Mouse (Mus musculus) midbrain, embryonic 10.5 days (tissue): Measurements from ENCODE around the gene Gm17087. TPM values are rescaled to one million over a fixed set of nuclear protein-coding genes. Genes with fewer than 3 reads are reported as not detected.

Experiments used
- DNase-seq: peaks from one replicate; pipeline ENCODE4 v3.0.0-alpha.2; 2017; ENCODE audit warnings: low spot score
- H3K27ac ChIP-seq: fragments of 300-500 bp; sonication (generic); replicated peaks from 2 replicates; pipeline ENCODE4 v1.5.1; 2016; ENCODE audit warnings: mild to moderate bottlenecking
- H3K27me3 ChIP-seq: fragments of 300-500 bp; sonication (generic); 2 replicates; pipeline ENCODE4 v1.6.1; 2016; ENCODE audit warnings: low read depth, mild to moderate bottlenecking; ENCODE audit not compliant: poor library complexity, severe bottlenecking
- H3K36me3 ChIP-seq: fragments of 300-500 bp; sonication (generic); 2 replicates; pipeline ENCODE4 v1.6.1; 2016; ENCODE audit warnings: mild to moderate bottlenecking, moderate library complexity
- H3K4me1 ChIP-seq: fragments of 300-500 bp; sonication (generic); 2 replicates; pipeline ENCODE4 v1.6.1; 2016
- H3K4me3 ChIP-seq: fragments of 300-500 bp; sonication (generic); 2 replicates; pipeline ENCODE4 v1.5.1; 2016; ENCODE audit warnings: mild to moderate bottlenecking, moderate library complexity
- H3K9me3 ChIP-seq: fragments of 300-500 bp; sonication (generic); replicated peaks from 2 replicates; pipeline ENCODE4 v1.6.1; 2016; ENCODE audit warnings: mild to moderate bottlenecking
- WGBS: fragments of 180-500 bp; shearing (Covaris S2); methylation state at CpG from one replicate; pipeline ENCODE4 v1.1.7; 2016; 5-methylcytosine and 5-hydroxymethylcytosine counted together
- polyA plus RNA-seq: library from polyadenylated mRNA; unstranded; fragments of >200 nt; fragmentation: Nextera tagmentation; extraction: Ambion mirVana; gene quantifications from 2 replicates; pipeline ENCODE4 v1.2.1, GENCODE M21; 2016

The Gm17087 gene
- polyA plus RNA-seq, 1 experiment from 2014 or later: not detected

GRCm38 (mm10) chr17:8562101-8562885 lies 4.5 kb downstream of the Gm17087 start:
- WGBS: 69% methylated on average over 14 of the region's 14 CpGs
- Histone ChIP-seq H3K27ac (peak overlapping the region; percentile 38; the same call in 1 of the 2 replicates), H3K27me3 (no peaks in the 10 kb centered on the region), H3K4me1 (peaks cover 10% of the 10 kb centered on the region), H3K36me3 (no peaks in the 10 kb centered on the region), H3K4me3 (no peak overlapping the region), H3K9me3 (no peaks in the 10 kb centered on the region)
- no peak for DNase-seq

DNA sequence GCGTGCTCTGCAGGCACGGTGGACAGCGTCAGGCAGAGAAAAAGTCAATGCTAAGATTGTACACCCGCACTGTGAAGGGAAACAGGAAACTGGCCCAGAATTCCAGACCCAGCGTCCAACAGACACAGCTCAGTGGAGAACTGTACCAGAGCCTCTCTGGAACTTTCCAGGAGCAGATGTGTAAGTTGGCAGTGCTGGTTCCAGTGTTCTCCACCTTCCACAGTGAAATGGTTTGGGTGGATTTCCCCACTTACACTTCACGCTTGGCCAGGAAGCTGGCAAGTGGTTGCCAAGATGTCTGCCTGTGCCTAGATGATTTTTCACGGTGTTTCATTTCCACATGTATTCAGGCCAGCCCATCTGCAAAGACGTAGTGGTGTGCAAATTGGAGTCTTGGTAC lies 8.8 kb downstream of the Gm17087 start:
- no peaks in the 10 kb centered on the region for H3K9me3 ChIP-seq
- H3K4me3 ChIP-seq: no peak overlapping the region
- no peaks in the 10 kb centered on the region for H3K27me3 ChIP-seq
- no peak overlapping the region for H3K27ac ChIP-seq
- no peak for DNase-seq
- WGBS: 88% methylated on average over 8 of the region's 8 CpGs
- peaks cover 10% of the 10 kb centered on the region for H3K4me1 ChIP-seq
- no peaks in the 10 kb centered on the region for H3K36me3 ChIP-seq

GRCm38 (mm10) chr17:8556223-8556622 lies 10.5 kb downstream of the Gm17087 start:
- DNase-seq: no peak
- no peaks in the 10 kb centered on the region for H3K36me3 ChIP-seq
- H3K4me1 ChIP-seq: no peaks in the 10 kb centered on the region
- H3K9me3 ChIP-seq: no peaks in the 10 kb centered on the region
- WGBS: 80% methylated on average over 6 of the region's 6 CpGs
- H3K27me3 ChIP-seq: no peaks in the 10 kb centered on the region
- no peak overlapping the region for H3K27ac ChIP-seq
- H3K4me3 ChIP-seq: no peak overlapping the region

- Histone ChIP-seq H3K4me1 (no peaks in the 10 kb centered on the region), H3K27me3 (no peaks in the 10 kb centered on the region), H3K4me3 (no peak overlapping the region), H3K9me3 (no peaks in the 10 kb centered on the region), H3K36me3 (no peaks in the 10 kb centered on the region), H3K27ac (no peak overlapping the region)
- no peak for DNase-seq
- 87% methylated on average over 9 of the region's 9 CpGs for WGBS
These were observed 11.0 kb downstream of the Gm17087 start for GRCm38 (mm10) chr17:8555785-8556184.

DNA sequence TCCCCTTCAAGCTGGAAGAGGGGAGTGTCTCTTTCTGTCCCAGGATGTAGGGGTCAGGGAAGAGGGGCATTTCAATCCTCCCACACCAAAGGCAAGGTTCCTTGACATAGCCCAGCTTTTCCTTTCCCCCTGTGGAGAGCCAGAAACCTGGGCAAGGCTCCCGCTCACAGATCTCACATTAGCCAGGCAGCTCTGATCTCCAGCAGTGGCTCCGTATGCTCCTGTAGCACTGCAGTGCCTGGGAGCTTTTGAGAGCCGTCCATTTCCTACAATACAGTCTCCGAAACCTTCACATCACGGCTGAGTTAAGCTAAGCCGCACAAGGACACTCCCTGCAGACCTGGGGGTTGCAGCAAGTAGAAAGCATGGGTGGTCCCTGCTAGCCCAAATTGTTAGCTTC lies 12.5 kb downstream of the Gm17087 start:
- Histone ChIP-seq H3K9me3 (no peaks in the 10 kb centered on the region), H3K4me3 (no peak overlapping the region), H3K4me1 (no peaks in the 10 kb centered on the region), H3K27me3 (no peaks in the 10 kb centered on the region), H3K36me3 (no peaks in the 10 kb centered on the region), H3K27ac (no peak overlapping the region)
- 81% methylated on average over 6 of the region's 6 CpGs for WGBS
- DNase-seq: no peak

DNA sequence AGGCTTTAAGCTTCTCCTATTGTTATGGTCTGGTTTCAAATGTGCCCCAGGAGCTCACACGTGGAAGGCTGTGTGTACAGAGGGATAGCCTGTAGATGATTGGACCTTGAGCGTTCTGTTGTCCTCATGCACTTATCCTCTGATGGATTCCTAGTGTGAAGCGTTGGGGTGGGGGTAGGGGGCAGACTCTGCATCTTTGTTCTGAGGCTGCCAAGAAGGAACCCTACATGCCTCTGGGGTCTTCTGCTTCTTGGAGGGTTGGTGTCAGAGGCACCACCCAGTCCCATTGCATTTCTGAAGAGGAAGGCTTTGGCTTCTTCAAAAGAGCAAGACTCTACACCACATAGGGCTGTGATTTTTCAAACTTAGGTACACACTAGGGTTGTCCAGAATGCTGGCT lies 13.1 kb downstream of the Gm17087 start:
- H3K9me3 ChIP-seq: no peaks in the 10 kb centered on the region
- 81% methylated on average over 3 of the region's 3 CpGs for WGBS
- H3K36me3 ChIP-seq: no peaks in the 10 kb centered on the region
- H3K4me3 ChIP-seq: no peak overlapping the region
- no peak for DNase-seq
- no peaks in the 10 kb centered on the region for H3K27me3 ChIP-seq
- H3K27ac ChIP-seq: no peak overlapping the region
- H3K4me1 ChIP-seq: no peaks in the 10 kb centered on the region

DNA sequence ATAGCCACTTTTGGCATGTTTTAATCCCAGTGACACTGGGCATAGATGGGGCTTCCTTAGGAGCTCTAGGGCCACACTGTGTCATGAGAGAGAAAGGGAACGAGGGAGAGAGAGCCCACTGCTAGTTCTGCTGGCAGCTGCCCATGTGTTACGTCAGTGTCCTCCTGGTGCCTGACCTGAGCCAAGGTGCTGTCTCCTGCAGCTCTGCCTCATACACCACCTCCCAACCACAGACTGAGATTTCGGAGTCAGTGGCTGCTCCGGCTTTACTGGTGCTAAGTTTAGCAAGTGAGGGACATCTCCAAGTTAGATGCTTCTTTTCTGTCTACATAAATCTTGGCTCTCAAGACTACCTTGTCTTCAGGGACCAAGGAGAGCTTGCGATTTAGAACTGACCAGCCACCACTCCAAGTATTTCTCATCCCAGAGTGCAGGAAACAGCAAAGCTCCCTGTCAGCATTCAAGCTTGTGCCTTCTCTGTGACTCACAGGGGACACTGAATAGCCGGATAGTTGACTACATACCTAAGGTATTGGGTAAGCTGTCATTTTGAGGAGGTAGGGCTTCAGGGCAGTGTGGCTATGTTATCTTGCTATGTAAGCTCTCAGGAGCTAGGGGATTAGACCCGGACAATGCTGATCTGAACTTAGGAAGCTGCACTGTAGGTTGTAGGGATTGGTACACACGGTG lies 14.3 kb downstream of the Gm17087 start:
- 88% methylated on average over 8 of the region's 8 CpGs for WGBS
- Histone ChIP-seq H3K36me3 (no peaks in the 10 kb centered on the region), H3K4me3 (no peak overlapping the region), H3K27ac (no peak overlapping the region), H3K9me3 (no peaks in the 10 kb centered on the region), H3K4me1 (no peaks in the 10 kb centered on the region), H3K27me3 (no peaks in the 10 kb centered on the region)
- no peak for DNase-seq

- H3K4me1 ChIP-seq: no peaks in the 10 kb centered on the region
- no peak overlapping the region for H3K4me3 ChIP-seq
- no peaks in the 10 kb centered on the region for H3K9me3 ChIP-seq
- DNase-seq: no peak
- WGBS: 76% methylated on average over 3 of the region's 3 CpGs
- H3K27me3 ChIP-seq: no peaks in the 10 kb centered on the region
- no peak overlapping the region for H3K27ac ChIP-seq
- no peaks in the 10 kb centered on the region for H3K36me3 ChIP-seq
These were observed 15.1 kb downstream of the Gm17087 start for GRCm38 (mm10) chr17:8551641-8552040.

DNA sequence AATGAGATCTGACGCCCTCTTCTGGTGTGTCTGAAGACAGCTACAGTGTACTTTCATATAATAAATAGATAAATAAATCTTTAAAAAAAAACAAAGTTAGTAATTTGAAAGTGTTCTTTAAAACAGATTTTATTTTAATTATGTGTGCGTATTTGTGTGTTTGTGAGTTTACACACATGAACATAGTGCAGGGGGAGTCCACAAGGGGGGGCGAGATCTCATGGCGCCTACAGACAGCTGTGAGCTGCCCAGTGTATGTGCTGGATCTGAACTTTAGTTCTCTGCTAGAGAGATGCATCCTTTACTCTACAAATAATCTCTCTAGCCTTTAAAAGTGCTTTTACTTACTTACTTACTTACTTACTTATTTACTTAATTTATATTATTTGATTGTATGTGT lies 18.0 kb downstream of the Gm17087 start:
- Histone ChIP-seq H3K36me3 (no peaks in the 10 kb centered on the region), H3K4me1 (no peaks in the 10 kb centered on the region), H3K27ac (no peak overlapping the region), H3K4me3 (no peak overlapping the region), H3K27me3 (no peaks in the 10 kb centered on the region), H3K9me3 (no peaks in the 10 kb centered on the region)
- 93% methylated on average over 4 of the region's 4 CpGs for WGBS
- no peak for DNase-seq

DNA sequence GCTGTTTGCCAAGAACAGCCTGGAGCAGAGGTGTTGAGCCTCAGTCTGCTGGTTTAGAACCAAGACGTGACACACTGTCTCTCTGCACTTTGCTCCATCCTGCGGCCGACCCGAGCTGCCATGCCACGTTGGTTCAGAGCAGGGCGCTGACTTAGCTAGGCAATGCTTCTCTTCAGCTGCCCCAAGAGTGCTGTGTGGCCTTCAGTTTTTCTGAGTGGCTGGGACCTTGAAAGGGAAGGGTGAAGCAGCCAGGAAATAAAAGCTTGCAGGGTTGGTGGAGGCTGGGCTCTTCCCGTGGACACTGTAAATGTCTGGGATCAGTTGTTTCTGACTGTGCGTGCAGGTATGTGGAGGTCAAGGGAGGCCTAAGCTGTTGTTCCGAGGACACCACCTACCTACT lies 20.4 kb downstream of the Gm17087 start:
- no peak for DNase-seq
- Histone ChIP-seq H3K4me1 (0 out of 2 replicates have a peak, but pooled peaks cover 4% of the 10 kb centered on the region), H3K27ac (no peak overlapping the region), H3K9me3 (no peaks in the 10 kb centered on the region), H3K4me3 (no peak overlapping the region), H3K36me3 (no peaks in the 10 kb centered on the region), H3K27me3 (no peaks in the 10 kb centered on the region)
- WGBS: 92% methylated on average over 9 of the region's 9 CpGs

- DNase-seq: peak; percentile 40
- Histone ChIP-seq H3K4me1 (0 out of 2 replicates have a peak, but pooled peaks cover 4% of the 10 kb centered on the region), H3K27me3 (no peaks in the 10 kb centered on the region), H3K36me3 (no peaks in the 10 kb centered on the region), H3K4me3 (no peak overlapping the region), H3K27ac (no peak overlapping the region), H3K9me3 (no peaks in the 10 kb centered on the region)
- 71% methylated on average over 14 of the region's 14 CpGs for WGBS
These were observed 24.7 kb downstream of the Gm17087 start for GRCm38 (mm10) chr17:8541974-8542538.

GRCm38 (mm10) chr17:8538102-8538501 lies 28.6 kb downstream of the Gm17087 start:
- Histone ChIP-seq H3K4me1 (0 out of 2 replicates have a peak, but pooled peaks cover 4% of the 10 kb centered on the region), H3K9me3 (no peaks in the 10 kb centered on the region), H3K4me3 (no peak overlapping the region), H3K27ac (no peak overlapping the region), H3K27me3 (no peaks in the 10 kb centered on the region), H3K36me3 (no peaks in the 10 kb centered on the region)
- DNase-seq: no peak
- WGBS: 75% methylated on average over 3 of the region's 3 CpGs

DNA sequence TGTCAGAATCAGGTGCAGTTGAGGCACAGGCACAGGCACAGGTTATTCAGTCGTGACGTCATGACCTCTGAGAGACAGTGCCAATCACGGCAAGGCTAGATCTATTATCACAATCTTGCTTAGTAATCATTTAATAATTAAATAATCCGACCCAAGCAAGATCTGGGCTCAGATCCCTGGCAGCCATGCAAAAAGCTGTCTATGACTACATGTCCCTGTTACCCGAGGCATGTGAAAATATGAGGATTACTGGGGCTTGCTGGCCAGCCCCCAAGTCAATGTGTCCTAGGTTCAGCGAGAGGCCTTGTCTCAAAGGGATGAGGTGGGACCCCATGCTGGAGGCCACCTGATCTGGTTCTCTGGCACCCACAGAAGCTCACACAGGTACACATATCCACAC lies 30.2 kb downstream of the Gm17087 start:
- Histone ChIP-seq H3K27ac (no peak overlapping the region), H3K36me3 (no peaks in the 10 kb centered on the region), H3K27me3 (no peaks in the 10 kb centered on the region), H3K9me3 (no peaks in the 10 kb centered on the region), H3K4me1 (no peaks in the 10 kb centered on the region), H3K4me3 (no peak overlapping the region)
- WGBS: 85% methylated on average over 6 of the region's 6 CpGs
- no peak for DNase-seq
